Mouse (Mus musculus) skeletal muscle tissue, adult 2 months (tissue): Measurements from ENCODE around the gene Dnase1l2.
A peak's percentile ranks its signal among the peaks of the same experiment; 100 is the strongest.
"Not testable (repeated sequence)": the region's sequence is repeated elsewhere in the genome, so short reads cannot be mapped to it uniquely, and the experiment has no call there.

Source experiments
- DNase-seq: peaks from one replicate; pipeline ENCODE4 v3.0.0-alpha.2; 2012; ENCODE audit warnings: low read depth, low spot score

Gene Dnase1l2

DNA sequence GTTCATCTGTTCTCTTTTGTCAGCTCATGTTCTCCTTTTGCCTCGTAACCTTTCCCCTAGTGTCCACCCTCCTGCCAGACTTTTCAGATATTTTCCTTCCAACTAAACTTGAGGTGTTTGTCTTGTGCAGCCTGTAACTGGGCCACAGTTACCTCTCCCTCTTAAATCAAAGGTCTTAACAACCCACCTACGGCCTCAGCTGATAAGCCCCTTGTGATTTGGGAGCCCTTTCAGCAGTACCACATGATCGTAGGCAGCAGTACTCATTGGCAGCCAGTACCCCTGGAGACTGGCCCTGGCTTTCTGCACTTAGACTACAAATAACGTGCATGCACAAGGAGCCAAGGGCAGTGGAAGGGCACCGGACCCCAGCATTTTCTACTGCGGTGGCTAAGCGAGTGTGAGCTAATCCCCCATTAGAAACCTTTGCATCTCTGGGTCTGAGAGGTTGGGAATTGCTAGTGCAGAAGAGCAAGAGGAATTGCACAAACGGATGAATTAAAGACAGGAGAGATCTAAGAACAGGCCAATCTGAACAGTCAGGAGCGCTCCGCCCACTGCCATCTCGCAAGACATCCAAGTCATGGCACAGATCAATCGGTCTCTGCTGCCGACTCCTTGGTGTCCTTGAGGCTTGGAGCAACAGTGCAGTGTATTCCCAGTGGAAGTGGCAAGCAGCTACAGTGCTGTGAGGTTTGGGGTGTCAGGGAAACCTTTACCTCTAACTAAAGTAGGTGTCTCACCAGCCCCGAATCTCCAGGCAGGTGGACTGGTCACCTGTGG lies 13.5 kb downstream of the Dnase1l2 start:
- peak; percentile 56 for DNase-seq

DNA sequence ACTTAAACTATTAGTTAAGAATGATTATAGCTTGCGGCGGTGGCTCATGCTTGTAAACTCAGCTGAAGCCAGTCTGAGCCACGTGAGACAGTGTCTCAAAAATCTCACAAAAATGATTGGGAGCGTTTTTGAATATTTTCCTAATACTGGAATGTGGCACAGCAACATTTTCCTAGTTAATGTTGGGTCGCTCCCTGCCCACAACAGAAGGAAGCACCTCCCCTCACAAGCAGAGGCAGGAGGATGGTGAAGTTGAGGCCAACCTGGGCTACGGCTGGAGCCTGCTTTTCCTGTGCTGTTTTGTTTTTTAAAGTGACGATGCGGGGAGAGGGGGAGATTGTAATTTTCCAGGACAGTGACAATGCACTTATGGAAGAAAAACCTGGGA lies 15.7 kb downstream of the Dnase1l2 start:
- no peak for DNase-seq

DNA sequence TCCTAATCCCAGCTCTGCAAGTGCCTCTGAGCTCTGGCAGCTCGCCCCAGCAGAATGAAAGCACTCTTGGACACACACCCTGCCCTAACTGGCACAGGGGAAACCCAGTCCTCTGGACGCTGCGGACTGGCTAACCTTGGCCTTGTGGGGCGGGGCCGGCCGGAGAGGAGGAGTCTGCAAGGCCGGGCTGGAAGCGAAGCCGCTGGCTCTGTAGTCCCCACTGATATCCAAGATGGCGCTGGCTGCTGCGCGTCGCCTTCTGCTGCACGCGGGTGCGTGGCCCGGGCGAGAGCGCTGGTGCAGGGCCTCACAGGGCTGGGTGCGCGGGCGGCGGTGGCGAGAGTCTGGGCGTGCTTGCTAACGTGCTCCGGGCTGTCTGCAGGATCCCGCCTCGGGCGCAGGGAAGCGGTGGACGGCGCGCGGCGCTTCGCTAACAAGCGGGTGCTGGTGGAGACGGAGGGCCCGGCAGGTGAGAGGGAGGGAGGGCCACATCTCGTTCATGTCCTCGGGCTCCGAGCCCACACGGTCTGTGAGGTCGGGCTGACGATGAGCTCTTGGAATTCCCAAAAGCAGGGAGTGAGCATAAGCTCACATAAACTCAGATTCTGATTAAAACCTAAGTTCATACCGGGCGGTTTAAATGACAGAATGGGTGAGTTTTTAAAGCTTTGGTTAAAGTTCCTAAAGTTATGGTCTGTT lies 16.3 kb downstream of the Dnase1l2 start, which contains the start of gene Eci1:
Eci1 (plus strand) TSS at position 171 of the 699 bp plus-strand sequence.
- DNase-seq: peak; percentile 97

DNA sequence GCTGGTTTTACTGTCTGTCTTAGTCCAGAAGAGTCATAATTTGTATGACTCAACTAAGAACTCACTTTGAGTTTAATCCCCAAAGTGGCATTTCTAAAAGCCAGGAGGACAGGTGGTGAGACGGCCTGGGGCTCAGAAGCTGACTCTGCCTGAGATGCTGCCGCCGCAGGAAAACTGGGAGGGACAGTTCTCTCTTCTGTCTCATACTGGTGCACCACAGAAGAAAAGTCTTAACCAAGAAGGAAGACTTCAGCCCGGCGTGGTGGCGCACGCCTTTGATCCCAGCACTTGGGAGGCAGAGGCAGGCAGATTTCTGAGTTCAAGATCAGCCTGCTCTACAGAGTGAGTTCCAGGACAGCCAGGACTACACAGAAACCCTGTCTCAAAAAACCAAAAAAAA lies 17.0 kb downstream of the Dnase1l2 start:
- no peak for DNase-seq

DNA sequence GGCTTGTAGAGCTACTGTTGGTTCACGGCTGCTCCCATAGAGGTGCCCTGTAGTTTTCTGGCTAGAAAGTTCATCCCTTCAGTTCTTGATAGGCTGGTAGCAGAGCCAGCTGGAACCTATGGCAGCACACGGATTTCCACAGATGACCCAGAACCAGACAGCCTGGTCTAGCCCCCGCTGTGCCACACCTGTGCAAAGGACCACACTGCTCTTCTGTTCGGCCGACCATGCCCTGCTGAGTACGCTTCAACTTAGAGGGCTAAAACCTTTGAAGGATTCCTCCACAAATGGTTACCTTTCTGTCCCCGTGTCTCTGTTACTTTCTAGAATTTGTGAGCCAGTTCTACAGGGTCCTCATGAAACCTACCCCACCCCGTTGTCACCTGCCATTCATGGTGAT lies 17.6 kb downstream of the Dnase1l2 start:
- not testable (repeated sequence) for DNase-seq

DNA sequence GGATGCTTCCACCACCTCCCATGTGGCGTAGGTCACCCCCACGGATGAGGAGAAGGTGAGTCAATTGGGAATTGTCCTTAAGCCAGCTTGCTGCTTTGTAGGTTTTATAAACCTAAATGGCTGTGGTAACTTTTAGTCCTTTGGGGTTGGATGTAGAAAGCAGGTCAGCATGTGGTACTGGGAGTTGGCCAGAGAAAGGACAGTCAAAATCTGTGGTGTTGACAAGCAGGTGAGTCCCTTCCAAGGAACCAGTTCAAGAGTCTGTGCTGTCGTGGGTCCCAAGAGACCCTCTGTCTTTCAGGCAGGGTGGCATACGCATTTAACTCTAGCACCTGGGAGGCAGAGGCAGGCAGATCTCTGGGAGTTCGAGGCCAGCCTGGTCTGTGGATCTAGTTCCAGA lies 18.4 kb downstream of the Dnase1l2 start:
- no peak for DNase-seq

DNA sequence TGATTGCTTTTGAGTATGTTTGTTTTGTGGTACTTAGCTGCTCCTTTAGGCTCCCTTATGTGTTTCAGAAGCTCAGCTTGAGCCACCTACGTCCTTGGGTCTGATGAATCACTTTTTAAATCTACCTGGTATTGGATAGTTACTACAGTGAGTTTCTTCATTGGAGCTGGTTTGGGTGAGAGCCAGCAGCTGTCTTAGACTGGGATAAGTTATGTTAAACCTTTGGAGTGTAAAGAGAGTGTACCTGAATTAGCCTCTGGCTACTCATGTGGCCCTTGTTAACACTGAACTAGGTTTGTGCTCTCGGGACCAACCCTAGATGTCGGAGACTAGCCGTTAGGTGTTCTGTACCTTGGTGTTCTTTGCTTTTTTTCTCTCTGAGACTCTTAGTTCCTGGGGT lies 19.8 kb downstream of the Dnase1l2 start:
- no peak for DNase-seq

DNA sequence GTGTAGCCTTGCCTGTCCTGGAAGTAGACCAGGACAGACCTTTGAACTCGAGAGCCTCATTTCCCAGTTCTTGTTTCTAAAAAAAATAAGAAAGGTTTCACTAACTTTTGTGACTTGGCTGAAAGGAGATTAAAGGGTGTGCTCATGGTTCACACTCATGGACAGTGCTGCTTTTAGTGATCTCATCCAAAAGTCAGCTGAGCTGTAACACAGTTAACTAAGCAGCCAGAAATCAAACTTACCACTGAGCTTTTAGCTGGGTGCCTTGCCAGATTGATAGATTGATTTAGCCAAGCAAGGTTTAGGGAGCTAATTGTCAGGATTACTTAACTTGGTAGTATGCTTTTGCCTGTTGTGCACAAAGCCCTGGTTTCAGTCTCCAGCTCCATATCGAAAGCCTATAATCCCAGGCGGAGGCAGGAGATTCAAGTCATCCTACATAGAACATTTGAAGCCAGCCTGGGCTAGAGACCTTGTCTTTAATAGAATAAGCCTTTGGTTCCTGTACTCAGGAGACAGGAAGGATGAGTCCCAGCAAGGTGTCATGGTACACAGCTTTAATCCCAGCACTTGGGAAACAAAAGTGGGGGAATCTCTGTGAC lies 26.8 kb downstream of the Dnase1l2 start:
- DNase-seq: no peak

DNA sequence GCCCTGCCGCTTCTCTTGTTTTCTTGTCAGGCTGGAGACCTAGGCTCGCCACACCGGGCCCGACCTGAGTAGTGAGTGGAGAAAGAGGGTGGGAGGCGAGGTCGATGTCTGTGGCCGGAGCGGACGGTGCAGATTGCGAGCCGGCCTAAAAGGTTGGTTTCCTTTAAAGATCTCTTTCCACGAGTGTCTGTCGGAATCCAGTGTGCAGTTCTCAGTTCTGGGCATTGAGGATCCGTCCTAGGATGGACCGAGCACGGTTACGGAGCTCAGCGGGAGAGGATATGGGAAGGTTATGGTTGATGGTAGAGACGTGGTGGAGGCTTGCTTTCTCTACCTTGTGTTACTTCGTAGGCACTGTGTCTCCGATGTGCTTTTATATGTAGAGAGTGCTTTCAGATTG lies 27.9 kb downstream of the Dnase1l2 start:
- no peak for DNase-seq

DNA sequence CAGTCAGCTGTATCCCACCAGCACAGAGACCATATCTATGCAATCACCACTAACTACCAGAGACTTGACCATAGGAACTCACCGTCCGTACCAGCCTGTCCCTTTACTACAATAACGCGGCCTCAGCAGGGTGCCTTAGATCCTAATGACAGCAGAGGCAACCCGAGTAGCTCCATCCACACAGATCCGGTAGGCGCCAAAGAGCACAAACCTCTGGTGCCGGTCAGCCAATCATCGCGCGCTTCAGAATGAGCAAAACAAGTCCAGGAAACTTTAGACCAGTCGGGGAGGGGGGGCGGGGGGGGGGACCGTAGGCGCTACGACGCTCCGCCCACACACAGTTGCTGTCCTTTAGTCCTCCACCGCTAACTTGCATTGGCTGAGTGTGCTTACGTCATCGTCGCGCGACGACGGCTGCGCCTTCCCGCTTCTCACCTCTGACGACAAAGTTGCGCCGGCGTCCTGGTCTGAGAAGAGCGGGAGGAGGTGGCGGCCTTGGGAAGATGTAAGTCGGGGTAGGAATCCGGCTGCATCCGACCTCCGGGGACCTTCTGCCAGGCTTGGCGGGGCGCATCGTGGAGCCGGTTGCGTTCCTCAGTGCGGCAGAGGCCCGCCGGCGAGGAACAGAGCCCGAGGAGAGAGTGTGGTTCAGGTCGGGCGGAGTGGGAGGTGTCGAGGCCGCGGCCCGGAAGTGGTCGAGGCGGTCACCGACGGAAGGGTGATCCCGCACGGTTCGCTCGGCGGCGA lies 28.5 kb downstream of the Dnase1l2 start, which contains the start of gene Rnps1:
Rnps1 (plus strand) TSS at position 336 of the 747 bp plus-strand sequence.
- DNase-seq: peak; percentile 99

DNA sequence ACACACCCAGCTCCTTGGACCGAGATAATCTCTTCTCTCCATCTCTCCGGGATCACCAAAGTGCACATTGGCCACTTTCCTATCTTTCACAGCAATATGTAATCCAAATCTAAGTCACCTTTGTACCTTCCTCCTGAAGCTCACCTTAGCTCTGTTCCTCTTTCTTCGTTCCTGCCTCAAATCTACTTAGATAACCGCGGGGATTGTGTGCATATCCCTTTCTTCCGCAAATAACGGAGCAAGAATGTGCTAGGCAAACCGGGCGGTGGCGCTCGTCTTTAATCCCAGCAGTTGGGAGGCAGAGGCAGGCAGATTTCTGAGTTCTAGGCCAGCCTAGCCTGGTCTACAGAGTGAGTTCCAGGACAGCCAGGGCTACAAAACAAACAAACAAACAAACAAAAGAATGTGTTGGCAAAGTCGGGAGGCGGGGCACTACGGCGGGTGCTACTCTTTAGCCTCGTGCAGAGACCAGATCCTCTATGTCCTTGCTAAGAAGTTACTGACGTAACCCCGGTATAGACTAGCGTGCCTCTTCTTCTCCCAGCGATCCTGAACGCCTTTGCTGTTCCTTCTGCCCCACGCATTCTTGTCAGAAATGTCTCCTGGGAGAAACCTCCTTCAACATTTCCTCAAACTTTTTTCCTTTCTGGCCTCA lies 29.2 kb downstream of the Dnase1l2 start:
- no peak for DNase-seq

DNA sequence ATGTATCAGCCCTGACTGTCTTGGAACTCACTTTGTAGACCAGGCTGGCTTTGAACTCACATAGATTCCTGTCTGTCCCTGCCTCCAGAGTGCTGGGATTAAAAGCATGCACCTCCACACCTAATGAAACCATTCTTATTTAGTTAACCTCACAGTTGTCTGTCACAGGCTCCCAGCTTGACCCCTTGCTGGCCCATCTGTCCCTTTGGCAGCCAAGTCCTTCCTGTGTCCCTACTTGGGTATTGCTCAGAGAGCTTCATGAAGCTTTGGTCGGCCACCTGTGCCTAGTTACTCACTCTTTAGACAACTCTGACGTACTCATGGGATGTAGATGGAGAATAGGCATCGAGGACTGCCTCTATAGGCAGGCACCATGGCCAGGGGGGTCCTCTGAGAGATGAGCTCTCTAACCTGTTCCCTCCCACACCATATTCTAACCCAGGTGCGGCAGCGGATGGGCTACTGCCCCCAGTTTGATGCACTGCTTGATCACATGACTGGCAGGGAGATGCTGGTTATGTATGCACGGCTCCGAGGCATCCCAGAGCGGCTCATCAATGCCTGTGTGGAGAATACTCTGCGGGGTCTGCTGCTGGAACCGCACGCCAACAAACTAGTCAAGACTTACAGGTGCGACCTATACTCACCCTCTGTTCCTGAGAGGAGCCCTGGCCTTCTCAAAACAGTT lies 35.6 kb downstream of the Dnase1l2 start:
- no peak for DNase-seq

DNA sequence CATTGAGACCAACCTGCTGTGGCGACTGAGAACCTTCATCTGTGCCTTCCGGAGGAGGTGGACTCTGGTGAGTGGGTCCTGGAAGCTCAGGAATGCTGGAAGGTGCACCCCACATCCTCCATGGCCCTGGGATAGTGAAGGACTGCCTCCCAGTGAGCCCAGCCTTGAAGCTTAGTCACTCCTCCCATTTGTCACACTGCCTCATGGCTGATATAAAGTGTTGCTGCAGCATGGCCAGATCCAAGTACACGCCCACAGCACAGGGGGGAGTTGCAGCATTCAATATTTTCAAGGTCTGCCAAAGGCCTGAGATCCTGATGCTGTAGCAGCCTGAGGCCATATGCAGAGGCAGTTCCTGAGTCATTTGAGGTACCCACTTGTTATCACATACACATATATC lies 40.5 kb downstream of the Dnase1l2 start:
- no peak for DNase-seq

DNA sequence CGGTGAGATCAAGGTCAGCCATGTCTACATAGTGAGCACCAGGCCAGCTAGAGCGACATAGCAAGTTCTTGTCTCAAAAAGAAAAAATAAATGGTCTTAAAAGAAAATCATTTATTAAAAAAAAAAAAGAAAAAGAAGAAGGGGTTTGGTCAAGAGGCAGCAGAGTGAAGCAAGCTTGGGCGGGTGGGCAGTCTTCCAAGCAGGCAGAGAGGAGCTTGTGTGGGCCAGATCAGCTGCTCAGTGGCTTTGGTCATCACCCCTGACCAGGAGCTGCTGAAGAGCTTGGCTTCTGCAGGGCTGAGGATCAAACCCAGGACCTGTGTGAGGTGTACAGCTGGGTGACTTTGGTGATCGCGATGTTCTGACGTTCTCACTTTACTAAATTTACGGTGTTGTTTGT lies 48.4 kb downstream of the Dnase1l2 start:
- no peak for DNase-seq

DNA sequence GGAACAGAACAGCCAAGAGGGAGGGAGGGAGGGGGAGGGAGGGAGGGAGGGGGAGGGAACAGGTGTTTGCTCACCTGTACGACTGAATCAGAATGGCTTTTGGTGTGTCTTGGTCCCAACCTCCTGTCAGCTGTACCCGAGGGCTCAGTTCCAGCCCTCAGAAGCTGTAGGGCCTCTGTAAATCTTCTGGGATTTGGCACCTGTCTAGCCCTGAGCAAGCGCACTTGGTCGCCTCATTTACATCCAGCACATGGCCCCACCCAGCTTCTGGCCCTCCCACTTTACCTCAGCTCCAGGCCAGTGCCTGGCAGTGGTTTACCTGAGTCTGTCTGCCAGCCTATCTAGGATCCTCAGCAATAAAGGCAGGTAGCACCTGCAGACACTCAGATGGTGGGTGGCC lies 49.4 kb downstream of the Dnase1l2 start:
- DNase-seq: no peak

DNA sequence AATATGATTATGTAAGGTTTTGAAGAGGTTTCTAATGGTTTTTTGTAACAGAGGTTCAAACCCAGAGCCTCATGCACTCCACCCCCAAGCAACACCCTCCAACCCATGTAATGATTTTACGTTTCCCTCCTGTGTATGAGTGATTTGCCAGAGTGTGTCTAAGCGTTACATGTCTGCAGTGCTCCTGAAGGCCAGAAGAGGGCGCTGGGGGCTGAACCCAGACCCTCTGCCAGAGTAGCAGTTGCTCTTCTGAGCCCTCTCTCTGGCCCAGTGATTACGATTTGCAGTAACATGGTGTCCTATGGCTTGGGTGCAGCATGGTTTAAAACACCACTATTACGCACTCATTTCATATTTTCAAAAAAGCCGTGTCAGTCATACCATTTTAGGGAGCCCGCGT lies 51.8 kb downstream of the Dnase1l2 start:
- no peak for DNase-seq
